Mouse (Mus musculus) brain, embryonic 14.5 days (tissue): ENCODE measurements at regions not wholly inside any gene's neighbourhood (a gene's known extent, or its start where the extent isn't known, plus 50 kb on each side); places are given as distances from the start of the nearest gene placed in this dataset.

Experiments
- CTCF ChIP-seq: fragments of 200-500 bp; IDR thresholded peaks from 2 replicates; pipeline ENCODE4 v1.5.1; 2012; ENCODE audit warnings: inconsistent platforms, mild to moderate bottlenecking, moderate library complexity, borderline replicate concordance; ENCODE audit not compliant: insufficient read depth, insufficient read length; ENCODE audit errors: extremely low read depth
- POLR2A ChIP-seq: fragments of 200-500 bp; IDR thresholded peaks from 2 replicates; pipeline ENCODE4 v1.6.1; 2012; ENCODE audit warnings: mild to moderate bottlenecking, inconsistent platforms, borderline replicate concordance; ENCODE audit not compliant: poor library complexity, insufficient read depth, insufficient read length, severe bottlenecking; ENCODE audit errors: extremely low read depth

DNA sequence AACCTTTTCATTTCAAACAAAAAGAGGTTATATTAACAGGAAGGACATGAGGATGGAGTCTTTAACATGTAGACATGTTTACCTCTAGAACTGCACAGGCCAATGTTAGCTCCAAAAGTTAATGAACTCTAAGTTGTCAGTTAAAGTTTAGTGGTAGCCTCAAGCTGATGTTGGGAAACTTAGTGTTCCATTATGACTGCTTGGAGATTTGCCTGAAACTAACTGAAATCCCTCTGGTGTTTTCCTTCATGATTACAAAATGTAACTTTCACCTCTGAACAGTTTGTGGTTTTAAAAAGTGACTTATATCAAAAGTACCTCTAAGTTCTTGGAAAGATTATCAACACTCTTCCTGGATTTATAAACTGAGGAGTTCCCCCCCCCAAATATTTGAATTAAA lies 525.2 kb downstream of the Slc22a22 start:
- TF ChIP-seq POLR2A (no peak), CTCF (no peak)
